Mouse (Mus musculus) left cerebral cortex, adult 18-20 months (tissue): Measurements from ENCODE around the gene Fam83e. TPM values are rescaled to one million over a fixed set of nuclear protein-coding genes. Genes with fewer than 3 reads are reported as not detected.

Experiments used
- DNase-seq, 2 experiments: peaks; one replicate each; pipeline ENCODE4 v3.0.0; 2021 to 2022; ENCODE audit warnings: low spot score in 2 of 2, mixed read lengths in 1 of 2
- total RNA-seq, 2 experiments: library from RNA; stranded (reverse); gene quantifications; 2 replicates each; pipeline ENCODE4 v1.2.3; 2021

The Fam83e gene
- total RNA-seq, 2 experiments from 2014 or later = 0.21 TPM; not detected in 1

GRCm38 (mm10) chr7:45701607-45702006, 19.4 kb upstream of the Fam83e start:
- DNase-seq = no peak

DNA sequence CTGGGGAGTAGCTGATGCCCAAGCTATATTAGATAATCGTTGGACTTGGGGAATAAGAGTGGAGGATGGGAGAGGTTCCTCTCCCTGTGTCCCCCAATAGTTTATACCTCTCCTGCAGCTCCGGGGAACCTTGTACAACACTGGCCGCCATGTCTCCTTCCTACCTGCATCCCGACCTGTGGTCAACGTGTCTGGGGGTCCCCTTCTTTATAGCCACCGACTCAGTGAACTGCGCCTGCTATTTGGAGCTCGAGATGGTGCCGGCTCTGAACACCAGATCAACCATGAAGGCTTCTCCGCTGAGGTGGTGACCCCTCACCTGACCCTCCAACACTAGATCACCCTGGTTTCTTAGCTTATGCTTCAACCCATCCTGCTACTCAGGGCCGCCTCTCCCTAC, 18.7 kb upstream of the Fam83e start:
- DNase-seq = no peak

- DNase-seq = no peak
Measured at GRCm38 (mm10) chr7:45702809-45703520, 18.0 kb upstream of the Fam83e start.

- DNase-seq = no peak
Measured at GRCm38 (mm10) chr7:45703521-45704033, 17.4 kb upstream of the Fam83e start.

DNA sequence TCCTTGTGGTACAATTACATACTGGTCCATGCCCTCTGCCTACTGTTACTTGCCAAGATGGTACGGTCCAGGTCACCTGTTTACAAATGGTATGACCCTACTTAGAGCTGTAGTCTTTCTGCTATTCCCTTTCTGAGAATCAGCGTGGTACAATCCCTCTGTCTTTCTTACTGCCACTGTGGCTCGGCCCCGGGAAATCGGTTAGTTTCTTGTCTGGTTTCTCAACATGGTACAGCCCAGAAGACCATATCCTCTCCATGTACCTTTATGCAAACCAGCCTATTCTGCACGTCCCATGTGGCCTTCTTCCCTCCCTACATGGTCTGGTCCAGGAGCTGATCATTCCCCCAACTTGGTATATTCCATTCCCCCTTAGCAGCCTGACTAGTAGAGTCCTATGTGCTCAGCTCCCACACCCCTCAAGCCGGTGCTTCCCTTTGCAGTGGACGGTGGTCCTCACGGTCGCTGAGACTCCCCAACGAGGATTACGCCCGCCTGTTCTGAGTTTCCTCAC, 16.9 kb upstream of the Fam83e start:
- peak; percentile 64 to 70 for DNase-seq

GRCm38 (mm10) chr7:45704730-45705442, 16.1 kb upstream of the Fam83e start, which contains the start of gene Dbp:
Gene Dbp (plus strand): TSS chr7:45705088.
- DNase-seq = peak; percentile 99

DNA sequence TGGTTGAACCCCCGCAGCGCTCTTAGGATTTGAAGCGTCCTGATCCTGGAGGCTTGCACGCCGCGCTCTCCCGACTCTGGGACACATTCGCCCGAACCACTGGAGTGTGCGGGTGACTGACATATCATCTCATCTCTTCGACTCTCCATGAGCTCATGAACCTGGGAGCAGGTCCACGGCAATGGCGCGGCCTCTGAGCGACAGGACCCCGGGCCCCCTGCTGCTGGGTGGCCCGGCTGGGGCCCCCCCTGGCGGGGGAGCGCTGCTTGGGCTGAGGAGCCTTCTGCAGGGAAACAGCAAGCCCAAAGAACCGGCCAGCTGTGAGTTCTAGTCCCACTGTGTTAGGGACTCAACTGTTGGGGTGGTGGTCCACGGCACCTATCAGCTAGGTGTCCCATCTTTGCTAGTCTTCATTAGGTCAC, 15.6 kb upstream of the Fam83e start:
- DNase-seq = no peak

DNA sequence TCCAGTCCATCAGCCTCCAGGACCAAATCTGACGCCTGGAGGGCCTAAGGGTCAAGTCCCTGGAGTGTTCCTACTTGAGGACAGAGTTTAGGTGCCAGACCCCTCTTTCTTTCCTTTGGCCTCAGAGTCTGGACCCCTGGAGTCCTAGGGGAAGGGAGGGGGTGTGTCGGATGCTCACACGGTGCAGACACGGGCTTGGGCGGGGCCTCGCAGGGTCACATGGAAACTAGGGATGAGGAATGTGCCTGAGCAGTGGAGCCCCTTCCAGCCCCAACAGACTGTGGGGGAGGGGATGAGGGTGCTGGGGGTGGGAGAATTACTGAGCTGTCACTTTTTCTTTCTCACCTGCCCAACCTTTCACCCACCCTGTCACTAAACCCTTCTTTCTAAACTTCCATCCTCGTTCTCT, 15.1 kb upstream of the Fam83e start:
- DNase-seq = peak; percentile 66 to 79

GRCm38 (mm10) chr7:45706721-45707241, 14.2 kb upstream of the Fam83e start:
- DNase-seq = peak; percentile 69 to 85

DNA sequence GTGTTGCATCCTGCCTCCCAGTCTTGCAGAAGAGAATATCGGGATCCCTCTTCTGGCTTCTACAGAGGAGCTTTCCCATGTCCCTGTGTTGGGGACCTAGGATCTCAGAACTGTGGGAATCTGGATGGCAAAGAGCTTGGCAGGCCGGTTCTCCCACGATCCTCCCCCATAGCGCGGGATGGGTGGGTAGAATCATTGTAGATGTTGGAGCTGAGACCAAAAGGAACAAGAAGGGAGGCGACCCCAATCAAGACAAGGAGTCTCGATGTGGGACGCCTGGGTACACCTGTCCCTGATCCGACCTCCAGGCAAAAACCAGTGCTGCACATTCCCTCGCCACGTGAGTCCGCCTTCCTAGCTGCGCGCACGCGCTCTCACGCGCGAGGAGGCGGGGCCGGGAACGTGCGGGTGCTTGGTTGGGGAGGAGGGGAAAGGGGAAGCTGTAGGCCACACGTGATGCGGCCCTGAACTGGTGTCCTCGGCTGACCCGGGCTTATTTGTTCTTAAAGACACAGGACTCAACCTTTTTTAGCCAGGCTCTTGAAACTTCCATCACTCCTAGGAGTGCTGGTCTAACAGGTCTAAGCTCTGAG, 13.5 kb upstream of the Fam83e start:
- peak; percentile 93 to 94 for DNase-seq

GRCm38 (mm10) chr7:45708221-45708761, 12.7 kb upstream of the Fam83e start:
- DNase-seq = no peak

GRCm38 (mm10) chr7:45709036-45709435, 12.0 kb upstream of the Fam83e start:
- DNase-seq = no peak

GRCm38 (mm10) chr7:45709677-45710355, 11.2 kb upstream of the Fam83e start:
- DNase-seq = no peak

DNA sequence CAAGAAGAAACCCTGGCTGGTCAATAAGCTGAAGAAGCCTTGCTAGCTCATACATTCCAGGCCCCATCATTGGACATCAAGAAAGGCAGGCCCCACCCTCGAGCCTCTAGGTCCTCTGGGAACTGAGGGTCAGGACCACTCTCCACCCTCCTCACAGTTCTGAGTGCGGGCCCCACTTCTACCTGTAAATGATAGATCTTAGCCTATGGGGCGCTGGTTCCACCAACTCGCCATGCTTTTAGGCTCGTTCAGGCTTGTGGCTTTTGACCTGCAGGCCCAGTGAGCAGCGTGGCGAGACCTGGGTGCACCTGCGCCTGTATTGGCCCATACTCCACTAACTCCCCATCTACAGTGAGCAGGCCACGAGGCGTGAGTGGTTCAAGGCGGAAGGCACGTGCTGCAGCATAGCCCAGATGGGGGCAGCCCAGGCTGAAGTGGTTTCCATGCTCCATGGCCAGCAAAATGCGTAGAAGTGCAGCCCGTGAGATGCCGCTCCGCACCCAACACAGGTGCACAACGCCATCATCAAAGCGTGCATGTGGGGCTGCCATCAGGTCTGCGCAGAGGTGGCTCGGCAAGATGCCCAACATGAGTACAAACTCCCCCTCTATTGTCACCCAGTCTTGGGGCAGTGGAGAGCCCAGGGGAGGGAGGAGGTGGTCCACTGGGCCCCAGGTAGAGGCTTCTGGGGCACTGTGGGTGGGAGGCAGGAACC, 10.4 kb upstream of the Fam83e start:
- no peak for DNase-seq

GRCm38 (mm10) chr7:45711316-45712021, 9.5 kb upstream of the Fam83e start:
- DNase-seq = no peak

DNA sequence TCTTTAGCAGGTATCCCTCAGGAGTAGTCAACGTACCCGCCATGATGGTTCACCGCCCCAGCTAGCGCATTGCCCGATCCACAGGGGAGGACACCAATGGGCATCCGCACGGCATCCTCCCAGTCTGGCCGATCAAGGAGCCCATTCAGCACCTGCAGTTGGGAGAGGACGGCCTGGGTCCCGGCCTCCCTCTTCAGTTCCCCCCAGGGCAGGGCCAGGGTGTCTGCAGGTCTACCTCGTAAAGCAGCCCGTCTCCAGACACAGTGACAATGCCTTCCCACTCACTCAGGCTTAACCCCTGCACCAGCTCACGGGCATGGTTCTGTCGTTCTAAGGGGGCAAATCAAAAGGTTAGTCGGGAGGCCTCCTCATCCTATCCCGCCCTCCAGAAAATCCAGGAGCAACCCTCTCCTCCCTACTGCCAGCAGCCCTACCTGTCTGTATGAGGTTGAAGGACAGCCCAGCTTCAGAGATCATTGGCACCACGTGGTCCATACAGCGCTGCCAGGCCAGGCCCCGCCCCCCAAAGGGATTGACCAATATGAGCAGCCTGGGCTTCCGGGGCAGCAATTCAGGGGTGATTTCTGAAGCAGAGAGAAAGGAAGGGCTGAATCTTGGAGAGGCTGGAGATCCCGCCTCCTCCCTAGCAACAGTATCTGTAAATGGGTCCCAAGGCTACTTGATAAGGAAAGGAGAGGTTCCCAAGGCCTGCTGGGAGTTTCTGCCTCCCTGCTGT, 8.8 kb upstream of the Fam83e start:
- no peak for DNase-seq

DNA sequence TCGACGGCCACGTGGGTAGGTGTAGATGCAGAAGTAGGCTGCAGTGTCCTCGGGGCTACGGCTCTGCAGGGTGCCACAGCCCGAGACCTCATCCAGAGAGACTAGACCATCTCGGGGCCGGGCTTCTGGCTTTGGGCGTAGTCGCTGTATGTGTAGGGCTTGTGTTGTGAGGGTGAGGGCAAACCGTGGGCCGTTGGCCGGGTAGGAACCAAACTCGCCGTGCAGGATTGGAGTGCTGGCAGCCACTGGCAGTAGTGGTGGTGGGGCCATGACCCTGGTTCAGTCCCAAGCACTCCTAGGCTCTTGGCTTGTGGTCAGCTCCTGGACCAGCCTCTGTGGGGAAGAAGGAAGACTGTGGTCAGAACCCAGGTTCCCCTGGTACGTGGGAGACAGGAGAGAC, 7.6 kb upstream of the Fam83e start:
- no peak for DNase-seq

GRCm38 (mm10) chr7:45713881-45714520, 7.0 kb upstream of the Fam83e start:
- DNase-seq = no peak
